Mouse (Mus musculus) cerebellum, adult 2 months (tissue): ENCODE measurements around the gene Vgll4. TPM values are rescaled to one million over a fixed set of nuclear protein-coding genes. Genes with fewer than 3 reads are reported as not detected.

Experiments used
- DNase-seq, 2 experiments: peaks; one replicate each; pipeline ENCODE4 v3.0.0; 2021
- H3K27ac ChIP-seq: fragments of 200-500 bp; 2 replicates; pipeline ENCODE4 v1.5.1; 2012; ENCODE audit warnings: low read length, control low read depth, inconsistent platforms; ENCODE audit not compliant: insufficient read depth
- H3K27me3 ChIP-seq: fragments of 200-500 bp; 2 replicates; pipeline ENCODE4 v1.6.1; 2012; ENCODE audit warnings: inconsistent platforms, mild to moderate bottlenecking, low read length, moderate library complexity; ENCODE audit not compliant: control insufficient read depth, insufficient read depth
- H3K4me1 ChIP-seq: fragments of 200-500 bp; 2 replicates; pipeline ENCODE4 v1.6.1; 2011; ENCODE audit warnings: low read length; ENCODE audit not compliant: control insufficient read depth, insufficient read depth
- H3K4me3 ChIP-seq: fragments of 200-500 bp; replicated peaks from 2 replicates; pipeline ENCODE3; 2011; ENCODE audit warnings: mild to moderate bottlenecking, low read depth, low read length, control low read depth; ENCODE audit not compliant: insufficient read depth
- CTCF ChIP-seq: fragments of 200-500 bp; IDR thresholded peaks from 2 replicates; pipeline ENCODE4 v1.5.1; 2011; ENCODE audit warnings: low read depth, mild to moderate bottlenecking, control low read depth, low read length, moderate library complexity, borderline replicate concordance; ENCODE audit not compliant: insufficient read depth
- POLR2A ChIP-seq: fragments of 200-500 bp; IDR thresholded peaks from 2 replicates; pipeline ENCODE4 v1.6.1; 2011; ENCODE audit warnings: low read length, control low read depth, borderline replicate concordance; ENCODE audit not compliant: insufficient read depth
- WGBS: fragments of 180-500 bp; shearing (Covaris S2); methylation state at CpG from one replicate; pipeline ENCODE4 v1.1.7; 2018; 5-methylcytosine and 5-hydroxymethylcytosine counted together
- polyA plus RNA-seq: library from polyadenylated mRNA; depleted of rRNA; stranded (reverse); fragments of >200 nt; gene quantifications from 2 replicates; pipeline ENCODE4 v1.2.3, GENCODE M21; 2012

The Vgll4 gene
- polyA plus RNA-seq, 1 experiment, result 23.9 TPM

DNA sequence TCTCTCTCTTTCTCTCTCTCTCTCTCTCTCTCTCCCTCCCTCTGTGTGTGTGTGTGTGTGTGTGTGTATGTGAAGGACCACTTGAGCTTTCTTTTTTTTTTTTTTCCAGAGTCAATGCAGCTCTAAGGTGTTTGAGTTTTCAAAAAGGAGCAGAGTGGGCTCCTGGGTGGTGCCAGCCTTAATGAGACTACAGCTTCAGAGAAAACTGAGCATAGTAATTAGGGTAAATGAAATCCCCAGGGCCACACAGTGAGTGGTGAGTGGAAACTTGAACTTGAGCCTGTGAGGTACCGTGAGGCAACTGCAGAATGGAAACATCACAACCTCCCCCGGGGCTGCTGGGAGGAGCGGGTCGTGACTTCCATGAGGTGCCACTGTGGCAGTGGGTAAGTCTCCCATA lies 22.1 kb upstream of the Vgll4 start:
- no peak for TF ChIP-seq POLR2A
- no peak for TF ChIP-seq CTCF
- no peaks in the 10 kb centered on the region for H3K27me3 ChIP-seq
- no peak for DNase-seq
- H3K4me1 ChIP-seq, result 0 out of 2 replicates have a peak, but pooled peaks cover 3% of the 10 kb centered on the region
- 82% methylated on average over 4 of the region's 4 CpGs for WGBS
- no peak overlapping the region for H3K4me3 ChIP-seq
- H3K27ac ChIP-seq, result no peak overlapping the region

DNA sequence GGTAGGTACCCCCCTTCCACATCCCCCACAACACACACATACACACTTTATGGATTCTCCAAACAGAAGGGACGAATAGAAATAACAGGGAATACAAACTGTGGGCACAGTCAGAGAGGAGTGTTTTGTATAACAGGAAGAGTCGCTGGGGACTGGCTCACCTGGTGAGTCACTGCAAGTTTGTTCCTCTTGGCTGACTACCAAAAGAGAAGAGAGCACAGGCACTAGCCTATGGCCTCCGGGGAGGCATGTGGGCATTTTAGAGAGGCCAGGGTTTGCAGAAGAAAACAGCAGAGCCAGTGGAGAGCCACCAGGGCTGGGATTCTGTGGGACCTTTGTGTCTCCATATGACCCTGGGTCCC lies 18.8 kb upstream of the Vgll4 start:
- peak in 1 of 2 experiments; percentile 32 for DNase-seq
- no peak for TF ChIP-seq CTCF
- no peak for TF ChIP-seq POLR2A
- H3K27me3 ChIP-seq, result no peaks in the 10 kb centered on the region
- no peak overlapping the region for H3K27ac ChIP-seq
- WGBS, result 33% methylated on average over 3 of the region's 3 CpGs
- no peak overlapping the region for H3K4me3 ChIP-seq
- H3K4me1 ChIP-seq, result 0 out of 2 replicates have a peak, but pooled peaks cover 3% of the 10 kb centered on the region

DNA sequence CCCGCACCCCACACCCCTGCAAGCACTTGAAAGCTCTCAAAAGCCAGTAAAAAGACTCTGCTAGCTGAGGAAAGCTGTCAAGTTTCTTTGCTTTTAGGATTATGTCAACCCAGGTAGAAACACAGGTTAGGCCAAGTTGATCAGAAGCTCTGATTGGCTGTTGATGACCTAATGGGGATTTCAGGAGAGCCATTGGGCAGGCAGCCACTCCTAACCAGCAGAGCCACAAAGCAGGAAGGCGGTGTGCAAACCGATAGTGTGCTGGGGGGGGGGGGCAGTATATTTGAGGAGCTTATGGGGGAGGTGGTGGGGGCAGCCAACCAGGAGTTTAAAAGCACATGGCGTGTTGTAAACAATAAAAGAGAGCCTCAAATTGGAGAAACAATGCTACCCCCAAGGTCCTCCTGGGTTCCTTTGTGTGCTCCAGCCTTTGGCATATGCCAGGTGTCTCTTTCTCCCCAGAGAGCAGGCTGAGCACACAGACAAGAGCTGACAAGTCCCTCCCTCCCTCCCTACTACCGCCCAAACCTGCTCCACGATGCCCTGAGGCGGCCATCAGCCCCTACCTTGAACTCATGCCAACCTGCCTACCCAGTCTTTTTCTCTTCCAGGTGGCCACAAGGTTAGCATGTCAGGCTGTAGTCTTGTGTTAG lies 18.3 kb upstream of the Vgll4 start:
- Histone ChIP-seq H3K27me3 (no peaks in the 10 kb centered on the region), H3K27ac (no peak overlapping the region), H3K4me3 (no peak overlapping the region), H3K4me1 (0 out of 2 replicates have a peak, but pooled peaks cover 3% of the 10 kb centered on the region)
- WGBS, result 54% methylated on average over 7 of the region's 7 CpGs
- TF ChIP-seq POLR2A, result no peak
- TF ChIP-seq CTCF, result no peak
- DNase-seq, result no peak

DNA sequence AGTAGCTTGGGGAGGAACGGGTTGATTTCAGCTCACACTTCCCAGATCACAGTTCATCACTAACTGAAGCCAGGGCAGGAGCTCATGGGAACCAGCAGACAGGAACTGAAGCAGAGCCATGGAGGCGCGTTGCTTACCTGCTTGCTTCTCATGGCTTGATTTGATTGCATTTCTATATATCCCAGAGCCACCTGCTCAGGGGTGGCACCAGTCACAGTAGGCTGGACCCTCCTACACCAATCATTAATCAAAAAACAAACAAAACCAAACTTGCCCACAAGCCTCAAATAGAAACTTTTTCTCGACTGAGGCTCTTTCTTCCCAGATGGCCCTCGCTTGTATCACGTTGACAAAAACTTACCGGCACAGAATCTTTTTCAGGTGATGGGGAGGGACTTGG lies 12.9 kb upstream of the Vgll4 start:
- Histone ChIP-seq H3K4me1 (no peaks in the 10 kb centered on the region), H3K27ac (no peak overlapping the region), H3K27me3 (no peaks in the 10 kb centered on the region), H3K4me3 (no peak overlapping the region)
- no peak for DNase-seq
- TF ChIP-seq POLR2A (no peak), CTCF (no peak)
- 86% methylated on average over 7 of the region's 7 CpGs for WGBS

DNA sequence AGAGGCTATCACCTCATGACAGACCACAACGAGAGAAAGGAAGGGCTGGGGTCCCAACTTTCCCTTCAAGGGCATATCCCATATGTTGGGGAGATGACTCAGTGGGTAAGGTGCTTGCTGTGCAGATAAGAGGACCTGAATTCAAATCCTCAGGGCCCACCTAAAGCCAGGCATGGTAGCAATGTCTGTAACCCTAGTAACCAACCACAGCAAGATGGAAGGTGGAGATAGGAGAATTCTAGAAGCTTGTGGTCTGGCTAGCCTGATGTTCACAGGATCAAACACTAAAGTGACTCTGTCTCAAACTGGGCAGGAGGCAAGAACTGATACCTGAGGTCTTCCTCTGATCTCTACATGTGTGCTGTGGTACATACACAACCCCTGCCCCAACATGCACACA lies 9.9 kb upstream of the Vgll4 start:
- Histone ChIP-seq H3K27me3 (no peaks in the 10 kb centered on the region), H3K4me3 (no peak overlapping the region), H3K4me1 (no peaks in the 10 kb centered on the region), H3K27ac (no peak overlapping the region)
- TF ChIP-seq CTCF (no peak), POLR2A (no peak)
- DNase-seq, result no peak
- WGBS, result 84% methylated on average over 1 of the region's 1 CpGs

DNA sequence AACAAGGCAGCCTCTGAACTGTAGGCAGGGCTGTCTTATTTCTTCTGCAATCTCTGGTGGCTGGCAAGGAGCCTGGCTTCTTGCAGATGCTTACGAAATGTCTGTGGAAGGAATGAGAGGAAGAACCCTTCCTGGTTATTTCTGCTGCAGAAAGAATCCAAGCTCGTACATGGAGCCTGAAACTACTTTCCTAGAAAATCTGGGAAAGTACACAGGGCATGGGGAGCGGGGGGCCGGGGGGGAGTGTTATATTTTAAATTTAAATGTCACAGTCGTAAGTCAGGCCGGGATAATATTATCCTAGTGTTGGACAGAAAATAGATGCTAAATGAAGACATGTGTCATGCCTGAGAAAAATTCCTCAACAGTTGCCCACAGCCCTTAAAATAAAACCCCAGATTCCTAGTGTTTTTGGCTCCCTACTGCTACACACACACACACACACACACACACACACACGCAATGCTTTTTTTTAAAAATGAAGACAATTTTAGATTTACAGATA lies 7.2 kb upstream of the Vgll4 start:
- WGBS, result 88% methylated on average over 7 of the region's 7 CpGs
- Histone ChIP-seq H3K27ac (no peak overlapping the region), H3K4me3 (no peak overlapping the region), H3K27me3 (no peaks in the 10 kb centered on the region), H3K4me1 (no peaks in the 10 kb centered on the region)
- no peak for TF ChIP-seq CTCF
- no peak for TF ChIP-seq POLR2A
- DNase-seq, result no peak

DNA sequence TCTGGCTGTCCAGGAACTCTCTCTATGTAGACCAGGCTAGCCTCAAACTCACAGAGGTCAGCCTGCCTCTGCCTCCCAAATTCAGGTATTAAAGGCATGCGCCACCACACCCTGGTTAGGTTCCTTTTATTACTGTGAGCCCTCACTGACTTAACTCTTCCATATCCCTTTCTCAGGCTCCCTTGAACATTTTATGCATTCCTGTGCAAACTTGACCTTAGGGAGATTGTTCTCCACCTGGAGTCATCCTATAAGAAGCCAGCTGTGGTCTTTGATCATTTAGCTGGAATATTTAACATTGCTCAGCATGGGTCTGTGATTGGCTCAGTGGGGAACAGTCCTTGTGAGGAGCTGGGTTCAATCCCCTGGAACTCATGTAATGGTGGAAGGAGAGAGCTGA lies 4.5 kb upstream of the Vgll4 start:
- 100% methylated on average over 1 of the region's 1 CpGs for WGBS
- no peak for TF ChIP-seq CTCF
- TF ChIP-seq POLR2A, result no peak

DNA sequence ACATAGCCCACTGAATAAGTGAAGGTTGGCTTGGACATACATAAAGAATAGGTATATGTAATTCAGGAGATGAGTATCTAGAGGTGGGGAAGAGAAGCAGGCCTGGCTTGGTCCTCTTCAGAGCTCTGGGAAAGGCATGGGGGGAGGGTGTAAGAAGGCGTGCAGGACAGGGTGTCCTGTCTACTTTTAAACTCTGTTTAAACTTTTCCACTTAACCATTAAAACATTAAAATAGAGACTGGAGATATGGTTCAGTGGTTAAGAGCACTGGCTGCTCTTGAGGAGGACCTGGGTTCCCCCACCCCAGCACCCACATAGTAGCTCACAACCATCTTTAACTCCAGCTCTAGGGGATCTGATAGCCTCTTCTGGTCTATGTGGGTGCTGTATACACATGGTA lies 3.2 kb upstream of the Vgll4 start:
- WGBS, result 78% methylated on average over 1 of the region's 1 CpGs
- DNase-seq, result no peak
- H3K27ac ChIP-seq, result no peak overlapping the region
- no peak overlapping the region for H3K4me3 ChIP-seq
- no peaks in the 10 kb centered on the region for H3K27me3 ChIP-seq
- TF ChIP-seq POLR2A, result no peak
- TF ChIP-seq CTCF, result no peak
- H3K4me1 ChIP-seq, result no peaks in the 10 kb centered on the region

More for the DNA sequence above, 4.5 kb upstream of the Vgll4 start:
- Histone ChIP-seq H3K4me1 (no peaks in the 10 kb centered on the region), H3K27me3 (no peaks in the 10 kb centered on the region), H3K27ac (no peak overlapping the region), H3K4me3 (no peak overlapping the region)
- DNase-seq, result no peak
